Mouse (Mus musculus) ES-E14 (cell line): Measurements from ENCODE around the gene Chd6. TPM values are rescaled to one million over a fixed set of nuclear protein-coding genes. Genes with fewer than 3 reads are reported as not detected.

Source experiments
- DNase-seq: peaks from one replicate; pipeline ENCODE4 v3.0.0-alpha.2; 2013; ENCODE audit warnings: low read depth, low spot score
- H3K27ac ChIP-seq: 2 replicates; pipeline ENCODE4 v1.5.1; 2012; ENCODE audit warnings: low read depth, mild to moderate bottlenecking, low read length, moderate library complexity, mixed read lengths; ENCODE audit not compliant: poor library complexity, insufficient read depth, severe bottlenecking
- H3K36me3 ChIP-seq: 2 replicates; pipeline ENCODE4 v1.6.1; 2012; ENCODE audit warnings: mild to moderate bottlenecking, low read length, moderate library complexity, mixed read lengths; ENCODE audit not compliant: control insufficient read depth, poor library complexity, insufficient read depth, severe bottlenecking
- H3K4me1 ChIP-seq, 2 experiments: fragments of 150-350 bp in 1 of 2; sonication (generic) in 1 of 2; 2 replicates each; pipeline ENCODE4 v1.6.1; 2012; ENCODE audit warnings: low read length in 2 of 2, mild to moderate bottlenecking in 1 of 2, mixed read lengths in 1 of 2; ENCODE audit not compliant: control insufficient read depth in 2 of 2, insufficient read depth in 2 of 2, poor library complexity in 1 of 2
- H3K4me3 ChIP-seq, 2 experiments: fragments of 150-350 bp in 1 of 2; sonication (generic) in 1 of 2; 2 replicates each; pipeline ENCODE4 v1.5.1; 2012; ENCODE audit warnings: low read length in 2 of 2, low read depth in 1 of 2, mild to moderate bottlenecking in 1 of 2, mixed read lengths in 1 of 2; ENCODE audit not compliant: insufficient read depth in 1 of 2, poor library complexity in 1 of 2, severe bottlenecking in 1 of 2
- H3K9ac ChIP-seq: 2 replicates; pipeline ENCODE4 v1.6.1; 2012; ENCODE audit warnings: low read depth, mild to moderate bottlenecking, low read length, mixed read lengths; ENCODE audit not compliant: poor library complexity, insufficient read depth, severe bottlenecking
- H3K9me3 ChIP-seq: fragments of 150-350 bp; sonication (generic); 2 replicates; pipeline ENCODE4 v1.6.1; 2012; ENCODE audit warnings: low read depth, mild to moderate bottlenecking, low read length; ENCODE audit not compliant: control insufficient read depth, insufficient read depth
- CHD2 ChIP-seq: IDR thresholded peaks from 2 replicates; pipeline ENCODE4 v1.6.1; 2014; ENCODE audit warnings: mild to moderate bottlenecking, low read depth, low read length, inconsistent platforms
- HCFC1 ChIP-seq: IDR thresholded peaks from 2 replicates; pipeline ENCODE4 v1.6.1; 2012; ENCODE audit warnings: low read length, inconsistent platforms, borderline replicate concordance; ENCODE audit not compliant: insufficient read depth
- MAFK ChIP-seq: IDR thresholded peaks from 2 replicates; pipeline ENCODE4 v1.6.1; 2014; ENCODE audit warnings: mild to moderate bottlenecking, low read depth, low read length, inconsistent platforms; ENCODE audit not compliant: insufficient read depth
- ZC3H11A ChIP-seq: IDR thresholded peaks from 2 replicates; pipeline ENCODE4 v1.6.1; 2012; ENCODE audit warnings: low read depth, mild to moderate bottlenecking, inconsistent platforms, low read length, borderline replicate concordance
- ZNF384 ChIP-seq: IDR thresholded peaks from 2 replicates; pipeline ENCODE4 v1.6.1; 2012; ENCODE audit warnings: low read depth, low read length, inconsistent platforms
- in situ Hi-C, 2 experiments: fragments of 600-800 bp; cut with MboI; formaldehyde crosslinking; loops; one replicate each; pipeline ENCODE4 v1.15.1; 2025; ENCODE audit warnings: low sequenced_read_pairs in 2 of 2, inconsistent platforms in 1 of 2; ENCODE audit not compliant: unreplicated experiment in 2 of 2
- total RNA-seq: library from RNA; depleted of rRNA; stranded (reverse); fragments of 300-350 nt; gene quantifications from 2 replicates; pipeline ENCODE4 v1.2.3, GENCODE M21; 2012

Chd6 gene
- total RNA-seq, 1 experiment = 50.7 TPM

GRCm38 (mm10) chr2:160914656-160915055, 194.2 kb downstream of the Chd6 start:
- Histone ChIP-seq H3K4me1 (peaks cover 0 to 6% of the 10 kb centered on the region in 2 experiments; a peak in 1 of 4 replicates), H3K36me3 (no peaks in the 10 kb centered on the region), H3K9me3 (no peaks in the 10 kb centered on the region), H3K9ac (no peak overlapping the region), H3K4me3 (no peak overlapping the region), H3K27ac (no peak overlapping the region)
- in situ Hi-C loops = no loop called here
- no peak for TF ChIP-seq MAFK
- no peak for TF ChIP-seq ZC3H11A
- TF ChIP-seq ZNF384 = no peak
- no peak for TF ChIP-seq CHD2
- no peak for TF ChIP-seq HCFC1
- DNase-seq = no peak

GRCm38 (mm10) chr2:160912231-160912671, 196.6 kb downstream of the Chd6 start, which contains the start of gene Emilin3:
Gene Emilin3, minus strand, starts transcription at chr2:160912328.
- Histone ChIP-seq H3K4me1 (peaks cover 0 to 6% of the 10 kb centered on the region in 2 experiments; a peak in 2 of 4 replicates), H3K36me3 (no peaks in the 10 kb centered on the region), H3K4me3 (peak within 1 kb of the TSS; percentile 52 to 85; a peak in 3 of 4 replicates), H3K9ac (peak within 1 kb of the TSS; percentile 73), H3K9me3 (no peaks in the 10 kb centered on the region), H3K27ac (no peak within 1 kb of the TSS)
- TF ChIP-seq CHD2 (no peak), MAFK (no peak), HCFC1 (no peak), ZC3H11A (no peak), ZNF384 (no peak)
- in situ Hi-C loops = no loop called here
- no peak for DNase-seq

- Histone ChIP-seq H3K9me3 (no peaks in the 10 kb centered on the region), H3K4me3 (peak overlapping the region; percentile 52 to 85; a peak in 3 of 4 replicates), H3K27ac (no peak overlapping the region), H3K9ac (peak overlapping the region; percentile 73), H3K4me1 (peaks cover 0 to 6% of the 10 kb centered on the region in 2 experiments; a peak in 2 of 4 replicates), H3K36me3 (no peaks in the 10 kb centered on the region)
- TF ChIP-seq MAFK (no peak), CHD2 (no peak), ZNF384 (no peak), ZC3H11A (no peak), HCFC1 (no peak)
- DNase-seq = no peak
- in situ Hi-C loops = no loop called here
Observed at GRCm38 (mm10) chr2:160911558-160912201, 197.2 kb downstream of the Chd6 start.

- H3K4me1 ChIP-seq = peaks cover 0 to 6% of the 10 kb centered on the region in 2 experiments; a peak in 2 of 4 replicates
- no peak overlapping the region for H3K9ac ChIP-seq
- no peak for DNase-seq
- H3K4me3 ChIP-seq = no peak overlapping the region
- no peak overlapping the region for H3K27ac ChIP-seq
- in situ Hi-C loops = no loop called here
- no peaks in the 10 kb centered on the region for H3K9me3 ChIP-seq
- no peaks in the 10 kb centered on the region for H3K36me3 ChIP-seq
- TF ChIP-seq ZNF384 (no peak), ZC3H11A (no peak), HCFC1 (no peak), CHD2 (no peak), MAFK (no peak)
Observed at GRCm38 (mm10) chr2:160910633-160911032, 198.2 kb downstream of the Chd6 start.

- TF ChIP-seq ZC3H11A (no peak), MAFK (no peak), CHD2 (no peak), ZNF384 (no peak), HCFC1 (no peak)
- H3K4me3 ChIP-seq = 0 out of 4 replicates have a peak overlapping the region, but pooled peaks of 1 of the 2 experiments have one; percentile 17
- H3K27ac ChIP-seq = no peak overlapping the region
- no peak for DNase-seq
- H3K9me3 ChIP-seq = no peaks in the 10 kb centered on the region
- 0 out of 2 replicates have a peak, but pooled peaks cover 2% of the 10 kb centered on the region for H3K36me3 ChIP-seq
- in situ Hi-C loops = no loop called here
- no peak overlapping the region for H3K9ac ChIP-seq
- peaks cover 0 to 6% of the 10 kb centered on the region in 2 experiments; a peak in 2 of 4 replicates for H3K4me1 ChIP-seq
Observed at GRCm38 (mm10) chr2:160908607-160909006, 200.3 kb downstream of the Chd6 start.
